Mouse (Mus musculus) thymus, postnatal 10 days (tissue): ENCODE measurements at regions not wholly inside any gene's neighbourhood (a gene's known extent, or its start where the extent isn't known, plus 50 kb on each side); places are given as distances from the start of the nearest gene placed in this dataset.

Experiments used
- DNase-seq, 2 experiments: peaks; one replicate each; pipeline ENCODE4 v3.0.0; 2021; ENCODE audit warnings: low spot score in 2 of 2

GRCm38 (mm10) chr1:185695394-185695793 lies 240.7 kb downstream of the Slc30a10 start:
- DNase-seq, result no peak

GRCm38 (mm10) chr1:185699758-185700157 lies 245.1 kb downstream of the Slc30a10 start:
- no peak for DNase-seq

GRCm38 (mm10) chr1:185726324-185726723 lies 271.7 kb downstream of the Slc30a10 start:
- no peak for DNase-seq

- DNase-seq, result no peak
Observed at GRCm38 (mm10) chr1:185726811-185727210, 272.2 kb downstream of the Slc30a10 start.

GRCm38 (mm10) chr1:185727749-185728148 lies 273.1 kb downstream of the Slc30a10 start:
- DNase-seq, result no peak

- no peak for DNase-seq
Observed at GRCm38 (mm10) chr1:185728406-185728805, 273.8 kb downstream of the Slc30a10 start.

- DNase-seq, result no peak
Observed at GRCm38 (mm10) chr1:185731062-185731461, 276.4 kb downstream of the Slc30a10 start.

GRCm38 (mm10) chr1:185736773-185737172 lies 282.1 kb downstream of the Slc30a10 start:
- DNase-seq, result no peak

GRCm38 (mm10) chr1:185741034-185741890 lies 286.6 kb downstream of the Slc30a10 start:
- DNase-seq, result no peak

- DNase-seq, result no peak
Observed at GRCm38 (mm10) chr1:185749251-185749650, 294.6 kb downstream of the Slc30a10 start.

GRCm38 (mm10) chr1:185754486-185755290 lies 300.0 kb downstream of the Slc30a10 start:
- DNase-seq, result no peak

GRCm38 (mm10) chr1:185757376-185757775 lies 302.7 kb downstream of the Slc30a10 start:
- DNase-seq, result no peak

- DNase-seq, result no peak
Observed at GRCm38 (mm10) chr1:185774202-185774601, 319.6 kb downstream of the Slc30a10 start.

- no peak for DNase-seq
Observed at GRCm38 (mm10) chr1:185779604-185780003, 325.0 kb downstream of the Slc30a10 start.

GRCm38 (mm10) chr1:185802156-185802555 lies 315.0 kb downstream of the Lyplal1 start:
- DNase-seq, result no peak

- no peak for DNase-seq
Observed at GRCm38 (mm10) chr1:185814901-185815300, 302.2 kb downstream of the Lyplal1 start.

GRCm38 (mm10) chr1:185819044-185819443 lies 298.1 kb downstream of the Lyplal1 start:
- DNase-seq, result no peak

- no peak for DNase-seq
Observed at GRCm38 (mm10) chr1:185822241-185822640, 294.9 kb downstream of the Lyplal1 start.

GRCm38 (mm10) chr1:185823226-185823625 lies 293.9 kb downstream of the Lyplal1 start:
- DNase-seq, result no peak

GRCm38 (mm10) chr1:185823956-185824355 lies 293.2 kb downstream of the Lyplal1 start:
- no peak for DNase-seq

GRCm38 (mm10) chr1:185827986-185828385 lies 289.1 kb downstream of the Lyplal1 start:
- DNase-seq, result no peak

GRCm38 (mm10) chr1:185828486-185828885 lies 288.6 kb downstream of the Lyplal1 start:
- DNase-seq, result no peak

- DNase-seq, result no peak
Observed at GRCm38 (mm10) chr1:185832059-185832458, 285.1 kb downstream of the Lyplal1 start.
